Mouse (Mus musculus): ENCODE results near the gene Rnf148.

Gene Rnf148

GRCm38 (mm10) chr6:23655036-23655435 lies at the start of gene Rnf148:
Gene Rnf148, minus strand, starts transcription at chr6:23655136.
- no peak for DNase-seq (ENCODE audit: low spot score)

- no peak for DNase-seq (ENCODE audit: low spot score)
These were observed 45.9 kb upstream of the Rnf148 start for GRCm38 (mm10) chr6:23700879-23701278.

- DNase-seq (ENCODE audit: low spot score): no peak
These were observed 23.2 kb upstream of the Rnf148 start for GRCm38 (mm10) chr6:23678172-23678571.

GRCm38 (mm10) chr6:23650205-23650604 lies 4.7 kb downstream of the Rnf148 start, which contains the start of gene Rnf133:
Gene Rnf133, minus strand, starts transcription at chr6:23650305.
- DNase-seq (ENCODE audit: low spot score): no peak

GRCm38 (mm10) chr6:23648732-23649131 lies 6.2 kb downstream of the Rnf148 start:
- DNase-seq (ENCODE audit: low spot score): no peak

- DNase-seq (ENCODE audit: low spot score): no peak
These were observed 7.2 kb downstream of the Rnf148 start for GRCm38 (mm10) chr6:23647627-23648247.

- no peak for DNase-seq (ENCODE audit: low spot score)
These were observed 17.9 kb downstream of the Rnf148 start for GRCm38 (mm10) chr6:23637081-23637480.

- no peak for DNase-seq (ENCODE audit: low spot score)
These were observed 19.7 kb downstream of the Rnf148 start for GRCm38 (mm10) chr6:23635208-23635607.

- no peak for DNase-seq (ENCODE audit: low spot score)
These were observed 20.9 kb downstream of the Rnf148 start for GRCm38 (mm10) chr6:23634016-23634415.

- DNase-seq (ENCODE audit: low spot score): no peak
These were observed 24.5 kb downstream of the Rnf148 start for GRCm38 (mm10) chr6:23630465-23630864.
